Mouse (Mus musculus): Measurements from ENCODE around the gene Slc22a20.

GRCm38 (mm10) chr19:5937095-5937835 is 48.7 kb downstream of the Slc22a20 start:
- TF ChIP-seq CTCF (conservative IDR thresholded peaks at IDR 0.05; ENCODE audit: insufficient read depth, insufficient read length, low read depth, low read length) (no peak), POLR2A (IDR thresholded peaks at IDR 0.05; ENCODE audit: low read depth, low read length) (no peak)

Data from kidney, adult 2 months (tissue).